Mouse (Mus musculus) midbrain, embryonic 13.5 days (tissue): ENCODE data around the gene Fam71e2. TPM values are rescaled to one million over a fixed set of nuclear protein-coding genes. Genes with fewer than 3 reads are reported as not detected.

Source experiments
- ATAC-seq: fragments of 200-750 bp; cut with Nextera tagmentation; 2 replicates; pipeline ENCODE4 v1.8.0; 2017; ENCODE audit warnings: mild to moderate bottlenecking, moderate TSS enrichment, moderate library complexity
- H3K27ac ChIP-seq: fragments of 300-500 bp; sonication (generic); 2 replicates; pipeline ENCODE4 v1.5.1; 2015; ENCODE audit warnings: inconsistent platforms, mild to moderate bottlenecking, moderate library complexity
- H3K27me3 ChIP-seq: fragments of 300-500 bp; sonication (generic); 2 replicates; pipeline ENCODE4 v1.6.1; 2015; ENCODE audit warnings: mild to moderate bottlenecking, inconsistent platforms
- H3K36me3 ChIP-seq: fragments of 300-500 bp; sonication (generic); 2 replicates; pipeline ENCODE4 v1.6.1; 2015; ENCODE audit warnings: mild to moderate bottlenecking, inconsistent platforms
- H3K4me1 ChIP-seq: fragments of 300-500 bp; sonication (generic); replicated peaks from 2 replicates; pipeline ENCODE4 v1.6.1; 2015; ENCODE audit warnings: inconsistent platforms
- H3K4me2 ChIP-seq: fragments of 300-500 bp; sonication (generic); replicated peaks from 2 replicates; pipeline ENCODE4 v1.6.1; 2015; ENCODE audit warnings: moderate library complexity, mild to moderate bottlenecking, inconsistent platforms
- H3K4me3 ChIP-seq: fragments of 300-500 bp; sonication (generic); replicated peaks from 2 replicates; pipeline ENCODE4 v1.5.1; 2015; ENCODE audit warnings: mild to moderate bottlenecking, inconsistent platforms
- H3K9ac ChIP-seq: fragments of 300-500 bp; sonication (generic); replicated peaks from 2 replicates; pipeline ENCODE4 v1.6.1; 2015; ENCODE audit warnings: mild to moderate bottlenecking, inconsistent platforms
- H3K9me3 ChIP-seq: fragments of 300-500 bp; sonication (generic); 2 replicates; pipeline ENCODE4 v1.6.1; 2016; ENCODE audit warnings: mild to moderate bottlenecking, inconsistent platforms
- WGBS: fragments of 180-500 bp; shearing (Covaris S2); methylation state at CpG from one replicate; pipeline ENCODE4 v1.1.7; 2015; 5-methylcytosine and 5-hydroxymethylcytosine counted together
- polyA plus RNA-seq: library from polyadenylated mRNA; unstranded; fragments of >200 nt; fragmentation: Nextera tagmentation; extraction: Ambion mirVana; gene quantifications from 2 replicates; pipeline ENCODE4 v1.2.1, GENCODE M21; 2015

Gene Fam71e2
- polyA plus RNA-seq, 1 experiment from 2014 or later = not detected

- H3K4me1 ChIP-seq = peaks cover 9% of the 10 kb centered on the region
- peak overlapping the region; percentile 53 for H3K4me2 ChIP-seq
- no peak overlapping the region for H3K27ac ChIP-seq
- WGBS = under 1% methylated on average over 32 of the region's 56 CpGs
- no peaks in the 10 kb centered on the region for H3K9me3 ChIP-seq
- ATAC-seq = peak; percentile 81
- peaks cover 63% of the 10 kb centered on the region for H3K27me3 ChIP-seq
- H3K4me3 ChIP-seq = peak overlapping the region; percentile 34
- no peaks in the 10 kb centered on the region for H3K36me3 ChIP-seq
- H3K9ac ChIP-seq = peak overlapping the region; percentile 48
Observed at GRCm38 (mm10) chr7:4776861-4777830, 6.0 kb upstream of the Fam71e2 start.

- no peak for ATAC-seq
- H3K4me3 ChIP-seq = no peak overlapping the region
- H3K36me3 ChIP-seq = no peaks in the 10 kb centered on the region
- H3K27me3 ChIP-seq = peaks cover 63% of the 10 kb centered on the region
- H3K27ac ChIP-seq = no peak overlapping the region
- H3K9ac ChIP-seq = no peak overlapping the region
- WGBS = 53% methylated on average over 10 of the region's 10 CpGs
- peaks cover 9% of the 10 kb centered on the region for H3K4me1 ChIP-seq
- H3K9me3 ChIP-seq = no peaks in the 10 kb centered on the region
- H3K4me2 ChIP-seq = no peak overlapping the region
Observed at GRCm38 (mm10) chr7:4776131-4776530, 5.0 kb upstream of the Fam71e2 start.

- Histone ChIP-seq H3K4me3 (no peak overlapping the region), H3K9ac (no peak overlapping the region), H3K36me3 (no peaks in the 10 kb centered on the region), H3K27me3 (no peaks in the 10 kb centered on the region), H3K4me2 (no peak overlapping the region), H3K27ac (no peak overlapping the region), H3K9me3 (no peaks in the 10 kb centered on the region), H3K4me1 (no peaks in the 10 kb centered on the region)
- ATAC-seq = no peak
- WGBS = 18% methylated on average over 4 of the region's 4 CpGs
Observed at GRCm38 (mm10) chr7:4764946-4765710, 6.0 kb downstream of the Fam71e2 start.

- H3K4me2 ChIP-seq = no peak overlapping the region
- no peaks in the 10 kb centered on the region for H3K9me3 ChIP-seq
- no peaks in the 10 kb centered on the region for H3K36me3 ChIP-seq
- no peaks in the 10 kb centered on the region for H3K4me1 ChIP-seq
- H3K27ac ChIP-seq = no peak overlapping the region
- no peak for ATAC-seq
- no peak overlapping the region for H3K4me3 ChIP-seq
- WGBS = 40% methylated on average over 1 of the region's 1 CpGs
- no peaks in the 10 kb centered on the region for H3K27me3 ChIP-seq
- no peak overlapping the region for H3K9ac ChIP-seq
Observed at GRCm38 (mm10) chr7:4759670-4760069, 11.4 kb downstream of the Fam71e2 start.

- WGBS = 5% methylated on average over 24 of the region's 24 CpGs
- Histone ChIP-seq H3K9ac (peak within 1 kb of the TSS; percentile 16; the same call in 1 of the 2 replicates), H3K36me3 (peaks cover 4% of the 10 kb centered on the region; the same call in 1 of the 2 replicates), H3K4me1 (peaks cover 21% of the 10 kb centered on the region), H3K4me3 (peak within 1 kb of the TSS; percentile 29), H3K4me2 (peak within 1 kb of the TSS; percentile 47), H3K9me3 (no peaks in the 10 kb centered on the region), H3K27ac (no peak within 1 kb of the TSS), H3K27me3 (no peaks in the 10 kb centered on the region)
- peak; percentile 93 for ATAC-seq
Observed at GRCm38 (mm10) chr7:4752821-4753570, 18.1 kb downstream of the Fam71e2 start, which contains the start of gene Cox6b2. Cox6b2 (minus strand) TSS chr7:4753094.

GRCm38 (mm10) chr7:4751971-4752820, 18.9 kb downstream of the Fam71e2 start:
- WGBS = 2% methylated on average over 30 of the region's 30 CpGs
- no peak overlapping the region for H3K27ac ChIP-seq

GRCm38 (mm10) chr7:4749169-4749568, 21.9 kb downstream of the Fam71e2 start:
- no peak for ATAC-seq
- Histone ChIP-seq H3K27ac (no peak overlapping the region), H3K4me1 (peaks cover 28% of the 10 kb centered on the region), H3K9me3 (no peaks in the 10 kb centered on the region), H3K9ac (no peak overlapping the region), H3K27me3 (no peaks in the 10 kb centered on the region), H3K4me2 (no peak overlapping the region), H3K4me3 (no peak overlapping the region), H3K36me3 (peaks cover 31% of the 10 kb centered on the region)
- WGBS = 79% methylated on average over 2 of the region's 2 CpGs

More at GRCm38 (mm10) chr7:4751971-4752820, 18.9 kb downstream of the Fam71e2 start:
- Histone ChIP-seq H3K9ac (no peak overlapping the region; the same call in 1 of the 2 replicates), H3K36me3 (peaks cover 4% of the 10 kb centered on the region; the same call in 1 of the 2 replicates), H3K9me3 (no peaks in the 10 kb centered on the region), H3K4me2 (peak overlapping the region; percentile 47), H3K27me3 (no peaks in the 10 kb centered on the region), H3K4me3 (peak overlapping the region; percentile 29), H3K4me1 (peaks cover 21% of the 10 kb centered on the region)
- ATAC-seq = peak; percentile 68

- Histone ChIP-seq H3K36me3 (peaks cover 32% of the 10 kb centered on the region), H3K4me2 (no peak overlapping the region), H3K4me1 (peaks cover 29% of the 10 kb centered on the region), H3K27ac (no peak overlapping the region), H3K9ac (no peak overlapping the region), H3K4me3 (no peak overlapping the region), H3K9me3 (no peaks in the 10 kb centered on the region), H3K27me3 (no peaks in the 10 kb centered on the region)
- ATAC-seq = no peak
- WGBS = 86% methylated on average over 4 of the region's 4 CpGs
Observed at GRCm38 (mm10) chr7:4748321-4748720, 22.8 kb downstream of the Fam71e2 start.

- no peak overlapping the region for H3K9ac ChIP-seq
- no peak overlapping the region for H3K4me2 ChIP-seq
- peaks cover 38% of the 10 kb centered on the region for H3K36me3 ChIP-seq
- H3K27ac ChIP-seq = no peak overlapping the region
- ATAC-seq = no peak
- H3K27me3 ChIP-seq = no peaks in the 10 kb centered on the region
- H3K4me1 ChIP-seq = peaks cover 29% of the 10 kb centered on the region
- no peaks in the 10 kb centered on the region for H3K9me3 ChIP-seq
- WGBS = 83% methylated on average over 9 of the region's 9 CpGs
- H3K4me3 ChIP-seq = no peak overlapping the region
Observed at GRCm38 (mm10) chr7:4747156-4747899, 23.8 kb downstream of the Fam71e2 start.

- 79% methylated on average over 22 of the region's 22 CpGs for WGBS
- ATAC-seq = no peak; the same call in 1 of the 2 replicates
Observed at GRCm38 (mm10) chr7:4746326-4746980, 24.6 kb downstream of the Fam71e2 start.

More at GRCm38 (mm10) chr7:4746326-4746980, 24.6 kb downstream of the Fam71e2 start:
- Histone ChIP-seq H3K36me3 (peaks cover 38% of the 10 kb centered on the region), H3K4me1 (peaks cover 29% of the 10 kb centered on the region), H3K27ac (no peak overlapping the region), H3K9me3 (no peaks in the 10 kb centered on the region), H3K27me3 (no peaks in the 10 kb centered on the region), H3K4me3 (no peak overlapping the region), H3K4me2 (no peak overlapping the region), H3K9ac (no peak overlapping the region)
